Mouse (Mus musculus) induced T-regulatory cell, adult 2 months (primary cell): ENCODE results near the gene Clip2.

ENCODE experiments used
- DNase-seq: peaks from one replicate; pipeline ENCODE4 v3.0.0-alpha.2; 2012; ENCODE audit warnings: low read depth

Gene Clip2

GRCm38 (mm10) chr5:134552110-134552972 lies at the start of gene Clip2:
Gene Clip2 (minus strand): TSS chr5:134552434.
- peak; percentile 91 for DNase-seq

GRCm38 (mm10) chr5:134597711-134598110 lies 45.5 kb upstream of the Clip2 start:
- DNase-seq: no peak

- no peak for DNase-seq
These were observed 40.9 kb upstream of the Clip2 start for GRCm38 (mm10) chr5:134593093-134593492.

- DNase-seq: no peak
These were observed 39.9 kb upstream of the Clip2 start for GRCm38 (mm10) chr5:134592026-134592581.

GRCm38 (mm10) chr5:134589900-134590299 lies 37.7 kb upstream of the Clip2 start:
- no peak for DNase-seq

GRCm38 (mm10) chr5:134584798-134585197 lies 32.6 kb upstream of the Clip2 start:
- DNase-seq: no peak

GRCm38 (mm10) chr5:134583884-134584213 lies 31.6 kb upstream of the Clip2 start:
- no peak for DNase-seq

- peak; percentile 34 for DNase-seq
These were observed 31.0 kb upstream of the Clip2 start for GRCm38 (mm10) chr5:134583006-134583883.

- peak; percentile 99 for DNase-seq
These were observed 30.1 kb upstream of the Clip2 start for GRCm38 (mm10) chr5:134582221-134582907.

GRCm38 (mm10) chr5:134581146-134581545 lies 28.9 kb upstream of the Clip2 start, which contains the start of gene Rfc2:
Gene Rfc2 (plus strand): TSS chr5:134581366.
- DNase-seq: no peak

- DNase-seq: no peak
These were observed 26.9 kb upstream of the Clip2 start for GRCm38 (mm10) chr5:134579135-134579534.

GRCm38 (mm10) chr5:134577534-134577933 lies 25.3 kb upstream of the Clip2 start:
- no peak for DNase-seq

- DNase-seq: no peak
These were observed 24.4 kb upstream of the Clip2 start for GRCm38 (mm10) chr5:134576517-134577220.

- DNase-seq: no peak
These were observed 23.6 kb upstream of the Clip2 start for GRCm38 (mm10) chr5:134575833-134576232.

- no peak for DNase-seq
These were observed 20.4 kb upstream of the Clip2 start for GRCm38 (mm10) chr5:134572508-134573214.

GRCm38 (mm10) chr5:134571730-134572507 lies 19.7 kb upstream of the Clip2 start:
- peak; percentile 79 for DNase-seq

GRCm38 (mm10) chr5:134568964-134569491 lies 16.8 kb upstream of the Clip2 start:
- DNase-seq: no peak

GRCm38 (mm10) chr5:134568030-134568429 lies 15.8 kb upstream of the Clip2 start:
- DNase-seq: no peak

- no peak for DNase-seq
These were observed 15.2 kb upstream of the Clip2 start for GRCm38 (mm10) chr5:134567445-134567844.

GRCm38 (mm10) chr5:134565696-134566095 lies 13.5 kb upstream of the Clip2 start:
- no peak for DNase-seq
